Mouse (Mus musculus) E14TG2a.4 (cell line): ENCODE data around the gene Hdgfl2.

Experiments
- H3K27me3 ChIP-seq: 2 replicates; pipeline ENCODE4 v1.6.1; 2014; ENCODE audit warnings: low read length, control low read depth; ENCODE audit not compliant: insufficient read depth
- H3K36me3 ChIP-seq: 2 replicates; pipeline ENCODE4 v1.6.1; 2014; ENCODE audit warnings: low read length, control low read depth; ENCODE audit not compliant: insufficient read depth
- H3K4me1 ChIP-seq: replicated peaks from 2 replicates; pipeline ENCODE4 v1.6.1; 2014; ENCODE audit warnings: low read depth, low read length, control low read depth
- H3K4me3 ChIP-seq: replicated peaks from 2 replicates; pipeline ENCODE4 v1.5.1; 2014; ENCODE audit warnings: mild to moderate bottlenecking, low read length
- H3K9me3 ChIP-seq: 2 replicates; pipeline ENCODE4 v1.6.1; 2014; ENCODE audit warnings: low read length, control low read depth
- CTCF ChIP-seq: conservative IDR thresholded peaks from 2 replicates; pipeline ENCODE4 v1.5.1; 2014; ENCODE audit warnings: low read length
- NANOG ChIP-seq: IDR thresholded peaks from 2 replicates; pipeline ENCODE4 v1.6.1; 2014; ENCODE audit warnings: borderline replicate concordance, low read length, mixed read lengths
- POU5F1 ChIP-seq: IDR thresholded peaks from 2 replicates; pipeline ENCODE4 v1.6.1; 2014; ENCODE audit warnings: low read length, borderline replicate concordance

The Hdgfl2 gene

GRCm38 (mm10) chr17:56078880-56079795, at the start of gene Hdgfl2:
Gene Hdgfl2, plus strand, starts transcription at chr17:56079634.
- Histone ChIP-seq H3K9me3 (no peaks in the 10 kb centered on the region), H3K27me3 (no peaks in the 10 kb centered on the region), H3K4me1 (peaks cover 47% of the 10 kb centered on the region), H3K36me3 (peaks cover 23% of the 10 kb centered on the region), H3K4me3 (peak within 1 kb of the TSS; percentile 96)
- TF ChIP-seq NANOG (no peak), POU5F1 (no peak), CTCF (no peak)

GRCm38 (mm10) chr17:56030238-56030870, 49.1 kb upstream of the Hdgfl2 start:
- Histone ChIP-seq H3K27me3 (no peaks in the 10 kb centered on the region), H3K9me3 (no peaks in the 10 kb centered on the region), H3K4me1 (peaks cover 79% of the 10 kb centered on the region), H3K4me3 (no peak overlapping the region), H3K36me3 (peaks cover 92% of the 10 kb centered on the region)
- TF ChIP-seq NANOG (no peak), CTCF (no peak), POU5F1 (no peak)

- peaks cover 83% of the 10 kb centered on the region for H3K4me1 ChIP-seq
These were observed 48.5 kb upstream of the Hdgfl2 start for GRCm38 (mm10) chr17:56030919-56031318.

GRCm38 (mm10) chr17:56031431-56031830, 48.0 kb upstream of the Hdgfl2 start:
- Histone ChIP-seq H3K27me3 (no peaks in the 10 kb centered on the region), H3K36me3 (peaks cover 82% of the 10 kb centered on the region), H3K4me1 (peaks cover 78% of the 10 kb centered on the region), H3K9me3 (no peaks in the 10 kb centered on the region), H3K4me3 (no peak overlapping the region)
- no peak for TF ChIP-seq CTCF
- TF ChIP-seq POU5F1: no peak
- no peak for TF ChIP-seq NANOG

More at GRCm38 (mm10) chr17:56030919-56031318, 48.5 kb upstream of the Hdgfl2 start:
- Histone ChIP-seq H3K27me3 (no peaks in the 10 kb centered on the region), H3K36me3 (peaks cover 87% of the 10 kb centered on the region), H3K9me3 (no peaks in the 10 kb centered on the region), H3K4me3 (no peak overlapping the region)
- TF ChIP-seq POU5F1: no peak
- no peak for TF ChIP-seq NANOG
- TF ChIP-seq CTCF: no peak

GRCm38 (mm10) chr17:56032127-56032733, 47.2 kb upstream of the Hdgfl2 start:
- H3K27me3 ChIP-seq: no peaks in the 10 kb centered on the region
- H3K36me3 ChIP-seq: peaks cover 74% of the 10 kb centered on the region

GRCm38 (mm10) chr17:56032831-56033230, 46.6 kb upstream of the Hdgfl2 start:
- peaks cover 68% of the 10 kb centered on the region for H3K36me3 ChIP-seq
- peaks cover 86% of the 10 kb centered on the region for H3K4me1 ChIP-seq
- H3K27me3 ChIP-seq: no peaks in the 10 kb centered on the region
- no peaks in the 10 kb centered on the region for H3K9me3 ChIP-seq
- TF ChIP-seq CTCF (no peak), POU5F1 (no peak), NANOG (no peak)
- no peak overlapping the region; the same call in 1 of the 2 replicates for H3K4me3 ChIP-seq

More at GRCm38 (mm10) chr17:56032127-56032733, 47.2 kb upstream of the Hdgfl2 start:
- TF ChIP-seq NANOG: no peak
- no peak for TF ChIP-seq POU5F1
- TF ChIP-seq CTCF: no peak
- Histone ChIP-seq H3K9me3 (no peaks in the 10 kb centered on the region), H3K4me1 (peaks cover 82% of the 10 kb centered on the region), H3K4me3 (0 out of 2 replicates have a peak overlapping the region, but pooled peaks have one; percentile 10)

GRCm38 (mm10) chr17:56034040-56034725, 45.3 kb upstream of the Hdgfl2 start:
- Histone ChIP-seq H3K9me3 (no peaks in the 10 kb centered on the region), H3K36me3 (peaks cover 54% of the 10 kb centered on the region), H3K27me3 (no peaks in the 10 kb centered on the region), H3K4me3 (no peak overlapping the region), H3K4me1 (peaks cover 86% of the 10 kb centered on the region)
- TF ChIP-seq CTCF: no peak
- TF ChIP-seq POU5F1: no peak
- no peak for TF ChIP-seq NANOG

GRCm38 (mm10) chr17:56034726-56035100, 44.7 kb upstream of the Hdgfl2 start:
- H3K4me1 ChIP-seq: peaks cover 83% of the 10 kb centered on the region
- no peaks in the 10 kb centered on the region for H3K9me3 ChIP-seq
- TF ChIP-seq CTCF (no peak), NANOG (no peak), POU5F1 (no peak)
- H3K27me3 ChIP-seq: no peaks in the 10 kb centered on the region
- no peak overlapping the region for H3K4me3 ChIP-seq
- peaks cover 49% of the 10 kb centered on the region for H3K36me3 ChIP-seq
